Mouse (Mus musculus) left cerebral cortex, adult 8-10 months (tissue): Measurements from ENCODE around the gene Unc45a. TPM values are rescaled to one million over a fixed set of nuclear protein-coding genes. Genes with fewer than 3 reads are reported as not detected.
"Not testable (repeated sequence)": the region's sequence is repeated elsewhere in the genome, so short reads cannot be mapped to it uniquely, and the experiment has no call there.

Source experiments
- DNase-seq, 2 experiments: peaks; one replicate each; pipeline ENCODE4 v3.0.0; 2022; ENCODE audit warnings: low spot score in 2 of 2
- total RNA-seq, 4 experiments: library from RNA; stranded (reverse); gene quantifications; 2 replicates each; pipeline ENCODE4 v1.2.4; 2022

The Unc45a gene
- total RNA-seq, 4 experiments from 2014 or later = 40.2 to 43.7 (median 42.4) TPM

GRCm38 (mm10) chr7:80325292-80325868 is 15.4 kb downstream of the Unc45a start:
- DNase-seq = no peak

DNA sequence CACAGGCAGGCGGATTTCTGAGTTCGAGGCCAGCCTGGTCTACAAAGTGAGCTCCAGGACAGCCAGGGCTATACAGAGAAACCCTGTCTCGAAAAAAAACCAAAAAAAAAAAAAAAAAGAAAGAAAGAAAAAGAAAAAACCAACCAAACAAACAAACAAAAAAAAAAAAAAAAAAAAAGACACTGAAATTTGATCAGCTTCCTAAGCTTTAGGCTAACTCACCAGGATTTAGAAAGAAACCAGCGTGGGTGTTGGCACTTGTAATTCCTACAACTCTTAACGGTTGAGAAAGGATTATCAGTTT is 16.0 kb downstream of the Unc45a start:
- not testable (repeated sequence) for DNase-seq

DNA sequence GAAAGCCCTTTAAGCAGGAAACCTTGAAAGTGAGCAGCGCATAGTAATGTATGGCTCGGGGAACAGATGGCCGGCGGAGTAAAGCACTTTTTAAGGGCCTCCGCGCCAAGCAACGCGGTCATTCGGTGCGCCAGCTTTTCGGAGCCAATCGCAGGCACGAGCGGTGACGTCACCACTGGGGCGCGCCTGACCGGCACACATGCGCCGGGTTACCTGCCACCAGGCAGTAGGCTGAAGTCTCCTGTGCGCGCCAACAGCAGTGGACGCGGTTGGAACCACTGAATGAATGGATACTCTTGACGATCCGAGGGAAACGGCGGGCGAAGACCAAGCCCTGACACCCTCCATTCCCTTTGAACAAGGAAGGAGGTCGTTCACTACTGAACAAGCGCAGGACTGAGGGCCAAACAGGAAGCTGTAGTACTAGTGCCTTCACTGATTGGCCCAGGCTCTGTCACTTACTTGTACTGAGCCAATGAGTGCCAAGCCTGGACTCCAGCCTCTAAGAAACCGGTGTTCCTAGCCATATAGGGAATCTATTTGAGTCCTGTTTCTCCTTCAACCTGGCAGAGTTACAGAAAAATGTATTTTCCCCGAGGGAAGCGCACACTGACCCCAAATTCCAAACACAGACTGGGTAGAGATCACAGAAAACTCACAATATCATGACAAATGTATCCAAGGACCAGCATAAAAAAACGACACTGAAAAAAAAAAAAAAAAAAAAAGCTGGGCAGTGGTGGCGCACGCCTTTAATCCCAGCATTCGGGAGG is 16.6 kb downstream of the Unc45a start, which contains the start of gene Rccd1:
Gene Rccd1 (minus strand): TSS at position 412 of the 773 bp plus-strand sequence.
- peak; percentile 94 to 95 for DNase-seq

DNA sequence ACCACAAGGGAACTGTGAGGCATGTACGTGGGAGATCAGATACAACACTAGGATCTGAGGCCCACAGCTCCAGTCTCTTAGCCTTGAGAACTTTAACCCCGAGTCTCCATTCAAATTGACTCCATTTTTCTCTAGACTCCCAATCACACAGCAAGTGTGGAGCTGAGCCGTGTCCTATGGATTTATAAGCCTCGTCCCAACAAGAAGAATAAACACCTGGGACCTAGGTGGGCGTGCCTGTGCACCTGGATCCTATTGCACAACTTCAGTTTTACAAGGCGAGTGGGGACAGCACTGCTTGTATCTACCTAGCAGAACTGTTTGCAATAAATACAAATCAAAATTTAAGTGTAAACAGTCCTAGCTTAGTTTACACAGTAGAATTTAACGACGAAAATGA is 17.5 kb downstream of the Unc45a start:
- DNase-seq = no peak

- peak in 1 of 2 experiments; percentile 33 for DNase-seq
Observed at GRCm38 (mm10) chr7:80319846-80320496, 20.8 kb downstream of the Unc45a start.

DNA sequence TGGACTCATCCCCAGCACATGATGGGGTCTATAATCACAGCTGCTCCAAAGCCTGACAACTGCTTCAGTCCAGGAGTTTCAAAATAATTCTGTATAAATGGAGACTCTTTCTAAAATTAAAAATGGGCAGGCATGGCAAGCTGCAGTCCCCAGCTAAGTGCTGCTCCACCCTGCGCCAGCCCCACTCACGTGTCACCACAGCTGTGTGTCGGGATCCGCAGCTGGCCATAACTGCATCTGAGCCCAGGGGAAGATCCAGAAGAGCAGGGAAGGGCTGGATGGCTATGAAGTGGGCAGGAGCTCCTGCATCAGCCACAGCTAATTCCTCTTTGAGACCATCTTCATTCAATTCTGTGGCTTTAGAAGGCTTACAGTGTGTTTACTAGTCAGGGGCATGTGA is 22.1 kb downstream of the Unc45a start:
- no peak for DNase-seq

- no peak for DNase-seq
Observed at GRCm38 (mm10) chr7:80317439-80318115, 23.2 kb downstream of the Unc45a start.

DNA sequence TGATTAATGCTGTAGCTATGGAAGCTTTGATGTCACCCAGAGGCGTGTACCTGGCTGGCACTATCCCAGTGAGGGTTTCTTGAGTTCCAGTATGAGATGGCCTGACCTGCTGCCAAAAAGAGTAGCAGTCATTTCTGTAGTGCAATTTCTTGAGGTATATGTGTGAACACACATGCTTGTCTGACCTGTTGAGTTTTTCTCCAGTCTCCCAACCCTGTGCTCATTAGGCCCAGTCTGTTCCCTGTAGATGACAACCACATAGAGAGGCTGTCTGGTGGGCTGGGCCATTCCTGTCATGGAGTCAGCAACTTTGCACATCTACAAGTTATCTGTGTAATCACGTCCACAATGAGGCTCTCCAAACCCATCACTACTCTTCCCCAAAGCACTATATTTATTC is 25.1 kb downstream of the Unc45a start:
- DNase-seq = no peak

- no peak for DNase-seq
Observed at GRCm38 (mm10) chr7:80310771-80311170, 30.0 kb downstream of the Unc45a start.

GRCm38 (mm10) chr7:80307766-80308165 is 33.0 kb downstream of the Unc45a start:
- DNase-seq = no peak

- no peak for DNase-seq
Observed at GRCm38 (mm10) chr7:80301522-80301921, 39.3 kb downstream of the Unc45a start.

DNA sequence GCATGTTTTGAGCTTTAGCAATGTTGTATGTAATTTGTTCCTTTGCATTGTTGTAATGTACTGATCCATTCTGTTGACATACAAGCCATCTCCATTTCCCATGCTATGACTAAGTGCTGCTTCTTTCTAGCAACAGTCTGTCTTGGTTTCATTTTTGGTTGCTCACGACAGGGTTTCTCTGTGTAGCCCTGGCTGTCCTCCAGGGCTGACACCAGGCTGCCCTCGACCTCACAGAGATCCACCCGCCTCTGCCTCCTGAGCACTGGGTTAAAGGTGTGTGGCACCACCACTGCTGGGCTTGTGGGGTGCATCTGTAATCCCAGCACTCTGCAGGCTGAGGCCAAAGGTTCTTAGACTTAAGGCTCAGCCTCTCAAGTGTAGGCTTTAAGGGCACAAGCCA is 41.2 kb downstream of the Unc45a start:
- no peak for DNase-seq

- DNase-seq = no peak
Observed at GRCm38 (mm10) chr7:80298754-80299153, 42.1 kb downstream of the Unc45a start.

DNA sequence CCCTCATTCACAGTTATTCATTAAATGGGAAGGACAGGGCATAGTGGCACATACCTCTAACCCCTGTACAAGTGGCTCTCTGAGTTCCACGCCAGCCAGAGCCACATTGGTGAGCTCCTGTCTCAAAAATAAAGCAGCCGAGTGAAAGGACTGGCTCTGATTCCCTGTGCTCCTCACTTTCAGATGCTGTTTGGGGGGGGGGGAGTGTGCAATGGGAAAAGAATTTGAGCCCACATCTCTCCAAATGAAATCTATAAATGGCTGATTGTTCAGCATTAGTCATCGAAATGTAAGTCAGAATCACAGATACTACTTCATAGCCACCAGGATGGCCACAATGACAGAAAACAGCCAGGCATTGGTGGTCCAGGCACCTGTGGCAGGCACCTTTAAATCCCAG is 43.8 kb downstream of the Unc45a start:
- no peak for DNase-seq

DNA sequence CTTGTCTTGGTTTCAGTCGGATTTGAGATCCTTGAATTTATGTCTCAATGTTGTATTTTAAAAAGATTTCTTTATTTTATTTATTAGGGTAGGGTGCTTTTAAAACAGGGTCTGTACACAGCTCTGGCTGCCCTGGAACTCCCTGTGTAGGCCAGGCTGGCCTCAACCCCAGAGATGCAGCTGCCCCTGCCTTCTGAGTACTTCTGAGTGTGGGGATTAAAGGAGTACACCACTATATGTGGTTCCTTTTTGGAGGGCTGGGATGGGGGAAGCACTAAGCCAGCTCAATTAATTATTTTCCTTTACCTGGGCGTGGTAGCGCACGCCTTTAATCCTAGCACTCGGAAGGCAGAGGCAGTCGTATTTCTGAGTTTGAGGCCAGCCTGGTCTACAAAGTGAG is 44.3 kb downstream of the Unc45a start:
- no peak for DNase-seq

DNA sequence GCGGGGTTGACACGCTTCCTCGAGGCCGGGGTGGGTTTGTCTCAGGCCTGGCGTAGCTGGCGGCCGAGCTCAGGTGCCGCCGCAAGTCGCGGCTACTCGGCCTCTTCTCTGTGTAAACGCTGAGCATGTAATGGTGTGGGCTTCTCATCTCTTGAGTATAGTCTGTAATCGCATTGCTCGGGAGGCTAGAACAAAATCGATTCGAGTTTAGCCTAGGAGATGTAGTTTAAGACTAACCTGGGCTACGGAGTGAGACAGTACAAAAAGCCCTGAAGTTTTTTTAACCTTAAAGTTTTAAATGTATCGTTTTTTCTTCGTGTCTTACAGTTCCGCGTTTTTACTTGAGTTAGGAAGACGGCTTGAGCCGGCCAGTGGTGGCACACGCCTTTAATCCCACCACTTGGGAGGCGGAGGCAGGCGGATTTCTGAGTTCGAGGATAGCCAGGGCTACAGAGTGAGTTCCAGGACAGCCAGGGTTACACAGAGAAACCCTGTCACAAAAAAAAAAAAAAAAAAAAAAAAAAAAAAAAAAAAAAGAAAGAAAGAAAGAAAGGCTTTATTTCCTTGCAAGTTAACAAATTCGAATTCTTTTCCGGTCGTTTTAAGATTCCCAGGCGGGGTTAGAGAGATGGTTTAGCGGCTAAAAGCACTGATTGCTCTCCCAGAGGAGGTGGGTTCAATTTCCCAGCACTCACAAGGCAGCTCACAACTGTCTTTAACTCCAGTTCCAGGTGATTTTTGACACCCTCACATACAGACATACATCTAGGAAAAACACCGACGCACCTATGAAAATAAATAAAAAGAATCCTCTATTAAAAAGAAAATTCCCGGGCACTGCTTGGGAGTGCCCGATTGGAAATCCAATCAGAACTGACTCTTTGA is 45.8 kb downstream of the Unc45a start:
- no peak for DNase-seq

DNA sequence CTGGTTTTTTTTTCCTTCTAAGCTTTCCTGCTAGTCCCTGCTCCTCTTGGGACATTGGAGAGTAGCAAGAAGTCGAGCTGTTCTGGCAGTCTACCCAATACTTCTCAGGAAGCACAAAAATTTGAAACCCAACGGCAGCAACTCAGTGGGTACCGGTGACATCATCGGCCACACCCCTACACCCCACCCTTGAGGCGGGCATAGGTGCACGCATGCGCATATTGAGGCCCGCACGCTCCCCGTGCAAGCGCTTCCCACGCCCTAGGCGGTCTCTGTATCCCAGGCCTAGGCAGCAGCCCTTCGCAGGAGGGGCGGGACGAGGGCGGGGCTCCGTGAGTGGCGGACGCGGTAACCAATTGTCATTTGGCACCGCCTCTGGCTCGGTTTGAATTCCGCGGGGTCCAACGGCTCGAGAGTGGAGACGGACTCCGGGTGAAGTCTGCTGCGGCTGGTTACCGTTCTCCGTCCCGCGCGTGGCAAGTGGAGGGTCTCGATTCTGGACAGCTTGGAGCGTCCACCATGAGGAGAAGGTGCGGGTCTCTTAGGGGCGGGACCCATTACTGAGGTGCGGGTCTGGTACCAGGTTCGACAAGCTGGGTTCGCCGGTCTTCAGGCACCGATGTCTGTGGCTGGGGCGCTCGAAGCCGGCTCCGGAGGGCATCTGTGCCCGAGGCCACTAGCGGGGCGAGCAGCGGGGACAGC is 46.6 kb downstream of the Unc45a start, which contains the start of gene Prc1:
Gene Prc1 (plus strand): TSS at position 389 of the 702 bp plus-strand sequence.
- peak; percentile 98 for DNase-seq

DNA sequence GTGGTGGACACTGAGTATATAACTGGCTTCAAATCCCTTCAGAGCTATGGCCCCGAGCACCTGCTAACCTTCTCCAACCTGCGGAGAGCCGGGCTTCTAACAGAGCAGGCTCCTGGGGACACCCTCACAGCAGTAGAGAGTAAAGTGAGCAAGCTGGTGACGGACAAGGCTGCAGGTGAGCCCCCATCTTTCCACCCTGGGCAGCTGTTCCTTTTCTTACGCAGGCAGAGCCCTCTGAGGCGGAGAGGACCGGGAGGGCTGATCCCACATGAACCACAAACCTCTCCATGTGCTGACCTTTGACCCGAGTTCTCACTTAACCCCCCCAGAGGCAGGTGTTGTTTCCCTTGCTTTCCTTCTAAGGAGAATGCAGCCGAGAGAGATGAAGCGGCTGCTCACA is 53.1 kb downstream of the Unc45a start:
- DNase-seq = no peak

GRCm38 (mm10) chr7:80285725-80286124 is 55.1 kb downstream of the Unc45a start:
- DNase-seq = no peak

DNA sequence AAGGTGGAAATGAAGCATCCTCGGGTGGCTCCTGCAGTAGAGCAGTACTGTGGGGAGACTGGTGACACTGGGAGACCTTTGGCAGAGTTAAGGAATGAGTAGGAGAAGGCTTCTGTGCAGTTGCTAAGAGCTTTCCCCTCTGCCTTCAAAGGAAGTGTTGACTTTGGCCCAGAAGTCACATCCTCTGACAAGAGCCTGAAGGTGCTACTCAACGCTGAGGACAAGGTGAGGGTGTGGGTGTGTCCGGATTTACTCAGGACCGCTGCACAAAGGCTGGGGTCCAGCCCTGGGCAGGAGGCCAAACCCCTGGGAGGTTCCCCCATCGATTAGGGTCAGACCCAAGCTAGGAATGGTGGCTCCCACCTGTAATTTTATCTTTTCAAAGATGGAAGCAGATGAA is 56.4 kb downstream of the Unc45a start:
- no peak for DNase-seq
